Mouse (Mus musculus) midbrain, embryonic 11.5 days (tissue): Measurements from ENCODE around the gene Acadsb. TPM values are rescaled to one million over a fixed set of nuclear protein-coding genes. Genes with fewer than 3 reads are reported as not detected.
"Not testable (repeated sequence)": the region's sequence is repeated elsewhere in the genome, so short reads cannot be mapped to it uniquely, and the experiment has no call there.

Experiments
- ATAC-seq: fragments of 200-750 bp; cut with Nextera tagmentation; 2 replicates; pipeline ENCODE4 v1.8.0; 2017; ENCODE audit warnings: moderate TSS enrichment, moderate library complexity; ENCODE audit not compliant: low FRiP score
- DNase-seq: peaks from one replicate; pipeline ENCODE4 v3.0.0; 2015; ENCODE audit warnings: low spot score; ENCODE audit errors: missing footprints
- H3K27ac ChIP-seq: fragments of 300-500 bp; sonication (generic); 2 replicates; pipeline ENCODE4 v1.5.1; 2014; ENCODE audit warnings: low read depth, low read length
- H3K27me3 ChIP-seq: fragments of 300-500 bp; sonication (generic); 2 replicates; pipeline ENCODE4 v1.6.1; 2014; ENCODE audit warnings: mild to moderate bottlenecking, low read length, moderate library complexity, mixed read lengths; ENCODE audit not compliant: control insufficient read depth, insufficient read depth
- H3K36me3 ChIP-seq: fragments of 300-500 bp; sonication (generic); 2 replicates; pipeline ENCODE4 v1.6.1; 2014; ENCODE audit warnings: mild to moderate bottlenecking, low read length, moderate library complexity, mixed read lengths; ENCODE audit not compliant: control insufficient read depth, insufficient read depth
- H3K4me1 ChIP-seq: fragments of 300-500 bp; sonication (generic); 2 replicates; pipeline ENCODE4 v1.6.1; 2014; ENCODE audit warnings: low read length; ENCODE audit not compliant: control insufficient read depth, insufficient read depth
- H3K4me2 ChIP-seq: fragments of 300-500 bp; sonication (generic); 2 replicates; pipeline ENCODE4 v1.6.1; 2014; ENCODE audit warnings: mild to moderate bottlenecking, moderate library complexity
- H3K4me3 ChIP-seq: fragments of 300-500 bp; sonication (generic); 2 replicates; pipeline ENCODE4 v1.5.1; 2014; ENCODE audit warnings: low read depth, low read length
- H3K9ac ChIP-seq: fragments of 300-500 bp; sonication (generic); 2 replicates; pipeline ENCODE4 v1.6.1; 2014; ENCODE audit warnings: low read length
- H3K9me3 ChIP-seq: fragments of 300-500 bp; sonication (generic); 2 replicates; pipeline ENCODE4 v1.6.1; 2016; ENCODE audit warnings: low read length; ENCODE audit not compliant: control insufficient read depth
- WGBS: fragments of 180-500 bp; shearing (Covaris S2); extraction: QIAGEN DNeasy Blood & Tissue Kit; methylation state at CpG from one replicate; pipeline ENCODE4 v1.1.7; 2014; 5-methylcytosine and 5-hydroxymethylcytosine counted together
- polyA plus RNA-seq: library from polyadenylated mRNA; unstranded; fragments of >200 nt; fragmentation: Nextera tagmentation; extraction: Ambion mirVana; gene quantifications from 2 replicates; pipeline ENCODE4 v1.2.1, GENCODE M21; 2014

Acadsb gene
- polyA plus RNA-seq, 1 experiment from 2014 or later = 91.0 TPM

GRCm38 (mm10) chr7:131409321-131409987 lies 947 bp upstream of the Acadsb start:
- Histone ChIP-seq H3K27me3 (no peaks in the 10 kb centered on the region), H3K36me3 (no peaks in the 10 kb centered on the region), H3K4me1 (peaks cover 7% of the 10 kb centered on the region), H3K9ac (peak overlapping the region; percentile 92), H3K4me2 (peak overlapping the region; percentile 79), H3K9me3 (no peaks in the 10 kb centered on the region), H3K4me3 (peak overlapping the region; percentile 97), H3K27ac (peak overlapping the region; percentile 59; the same call in 1 of the 2 replicates)
- peak; percentile 34; the same call in 1 of the 2 replicates for ATAC-seq
- WGBS = 9% methylated on average over 16 of the region's 16 CpGs
- peak; percentile 94 for DNase-seq

DNA sequence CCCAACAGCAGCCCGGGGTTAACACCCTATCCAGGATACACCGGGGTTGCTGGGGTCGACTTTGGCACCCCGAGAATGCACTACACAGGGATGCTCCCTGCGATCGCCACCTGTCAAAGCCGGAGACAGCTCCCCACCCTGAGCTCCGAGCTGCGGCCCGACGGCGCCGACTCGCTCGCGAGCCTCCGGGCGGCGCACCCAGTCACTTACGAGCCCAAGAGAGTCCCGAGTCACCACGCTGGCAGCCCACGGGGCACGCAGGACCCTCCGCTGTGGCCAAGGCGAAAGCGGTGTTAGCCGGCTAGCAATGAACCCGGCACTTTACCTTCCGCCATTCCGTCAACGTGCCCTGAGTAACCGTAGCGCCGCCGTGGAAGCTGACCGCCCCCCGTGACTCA lies 414 bp upstream of the Acadsb start:
- Histone ChIP-seq H3K4me2 (peak overlapping the region; percentile 79), H3K4me1 (peaks cover 7% of the 10 kb centered on the region), H3K4me3 (peak overlapping the region; percentile 97), H3K9me3 (no peaks in the 10 kb centered on the region), H3K27ac (peak overlapping the region; percentile 59), H3K27me3 (no peaks in the 10 kb centered on the region), H3K9ac (peak overlapping the region; percentile 92), H3K36me3 (no peaks in the 10 kb centered on the region)
- ATAC-seq = no peak
- whole genome bisulfite sequencing = under 1% methylated on average over 38 of the region's 38 CpGs
- DNase-seq = peak; percentile 97

- Histone ChIP-seq H3K36me3 (no peaks in the 10 kb centered on the region), H3K4me2 (peak overlapping the region; percentile 79), H3K27me3 (no peaks in the 10 kb centered on the region), H3K4me3 (peak overlapping the region; percentile 97), H3K9me3 (no peaks in the 10 kb centered on the region), H3K9ac (peak overlapping the region; percentile 92; the same call in 1 of the 2 replicates), H3K4me1 (peaks cover 7% of the 10 kb centered on the region), H3K27ac (no peak overlapping the region)
- DNase-seq (peak; percentile 86), ATAC-seq (no peak)
- WGBS = 67% methylated on average over 10 of the region's 10 CpGs
These were observed 980 bp downstream of the Acadsb start for GRCm38 (mm10) chr7:131411221-131411940.

DNA sequence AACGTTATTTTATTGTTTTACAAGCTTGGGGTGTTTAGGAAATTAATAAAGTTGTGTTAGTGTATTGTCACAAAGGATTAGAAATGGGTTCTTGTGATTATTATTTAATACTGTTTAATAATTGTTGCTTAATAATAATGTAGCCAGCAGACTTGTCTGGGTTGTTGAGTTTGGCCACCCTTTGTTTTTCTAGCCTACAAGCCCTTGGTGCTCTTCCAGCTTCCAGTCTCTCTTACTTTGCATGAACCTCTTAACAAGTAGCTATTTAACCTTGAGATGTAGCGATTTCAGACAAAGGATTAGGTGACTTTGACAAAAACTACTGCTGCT lies 1.5 kb downstream of the Acadsb start:
- 82% methylated on average over 2 of the region's 2 CpGs for WGBS
- H3K4me2 ChIP-seq = no peak overlapping the region
- DNase-seq (no peak), ATAC-seq (no peak)
- H3K4me3 ChIP-seq = no peak overlapping the region
- no peaks in the 10 kb centered on the region for H3K27me3 ChIP-seq
- H3K36me3 ChIP-seq = no peaks in the 10 kb centered on the region
- no peak overlapping the region for H3K9ac ChIP-seq
- no peaks in the 10 kb centered on the region for H3K9me3 ChIP-seq
- peaks cover 7% of the 10 kb centered on the region for H3K4me1 ChIP-seq
- H3K27ac ChIP-seq = no peak overlapping the region

- not testable (repeated sequence) for H3K9me3 ChIP-seq, H3K4me3 ChIP-seq, H3K9ac ChIP-seq, H3K4me1 ChIP-seq, H3K27ac ChIP-seq, H3K4me2 ChIP-seq, H3K36me3 ChIP-seq, H3K27me3 ChIP-seq, DNase-seq, ATAC-seq
These were observed 6.3 kb downstream of the Acadsb start for GRCm38 (mm10) chr7:131416742-131417141.

GRCm38 (mm10) chr7:131417605-131418004 lies 7.2 kb downstream of the Acadsb start:
- no peak for ATAC-seq
- no peaks in the 10 kb centered on the region for H3K36me3 ChIP-seq
- no peak overlapping the region for H3K27ac ChIP-seq

GRCm38 (mm10) chr7:131424912-131425311 lies 14.5 kb downstream of the Acadsb start:
- no peaks in the 10 kb centered on the region for H3K36me3 ChIP-seq
- DNase-seq (no peak), ATAC-seq (no peak)
- no peaks in the 10 kb centered on the region for H3K27me3 ChIP-seq
- no peak overlapping the region for H3K4me2 ChIP-seq
- no peaks in the 10 kb centered on the region for H3K4me1 ChIP-seq
- no peak overlapping the region for H3K27ac ChIP-seq
- H3K9me3 ChIP-seq = no peaks in the 10 kb centered on the region
- 86% methylated on average over 2 of the region's 2 CpGs for WGBS
- no peak overlapping the region for H3K4me3 ChIP-seq
- H3K9ac ChIP-seq = no peak overlapping the region

More at GRCm38 (mm10) chr7:131417605-131418004, 7.2 kb downstream of the Acadsb start:
- H3K4me2 ChIP-seq = no peak overlapping the region
- H3K27me3 ChIP-seq = no peaks in the 10 kb centered on the region
- no peaks in the 10 kb centered on the region for H3K4me1 ChIP-seq
- no peak overlapping the region for H3K4me3 ChIP-seq
- no peak for DNase-seq
- H3K9ac ChIP-seq = no peak overlapping the region
- H3K9me3 ChIP-seq = no peaks in the 10 kb centered on the region

DNA sequence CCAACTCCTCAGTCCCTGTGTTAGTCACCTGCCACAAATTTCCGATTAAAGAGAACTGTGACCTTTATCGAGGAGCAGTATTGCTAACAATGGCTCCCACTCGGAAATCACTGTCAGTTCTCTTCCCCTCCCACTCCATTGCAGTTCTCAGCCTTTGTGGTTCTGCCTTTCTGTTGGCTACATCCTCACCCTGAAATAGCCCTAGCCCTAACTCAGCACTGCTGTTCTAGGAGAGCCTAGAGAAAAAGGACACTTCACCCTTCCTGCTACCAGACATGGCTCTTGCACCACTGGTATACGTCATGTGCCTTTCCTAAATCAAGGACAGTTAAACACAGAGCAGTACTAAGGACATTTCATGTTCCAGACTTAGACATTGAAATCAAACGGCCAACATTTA lies 16.9 kb downstream of the Acadsb start:
- Histone ChIP-seq H3K4me2 (no peak overlapping the region), H3K4me1 (no peaks in the 10 kb centered on the region), H3K9ac (no peak overlapping the region), H3K27ac (no peak overlapping the region), H3K27me3 (no peaks in the 10 kb centered on the region), H3K9me3 (no peaks in the 10 kb centered on the region), H3K4me3 (no peak overlapping the region), H3K36me3 (peaks cover 3% of the 10 kb centered on the region; the same call in 1 of the 2 replicates)
- ATAC-seq (no peak), DNase-seq (no peak)
- 92% methylated on average over 5 of the region's 5 CpGs for WGBS

- no peak overlapping the region for H3K27ac ChIP-seq
- ATAC-seq (no peak), DNase-seq (peak; percentile 92)
- no peak overlapping the region for H3K9ac ChIP-seq
- no peak overlapping the region for H3K4me3 ChIP-seq
- H3K4me1 ChIP-seq = no peaks in the 10 kb centered on the region
- no peak overlapping the region for H3K4me2 ChIP-seq
- WGBS = 23% methylated on average over 1 of the region's 1 CpGs
- no peaks in the 10 kb centered on the region for H3K27me3 ChIP-seq
- H3K36me3 ChIP-seq = peaks cover 3% of the 10 kb centered on the region; the same call in 1 of the 2 replicates
- no peaks in the 10 kb centered on the region for H3K9me3 ChIP-seq
These were observed 21.8 kb downstream of the Acadsb start for GRCm38 (mm10) chr7:131432244-131432643.
